Mouse (Mus musculus): ENCODE results near the gene Smim11.

Smim11 gene

DNA sequence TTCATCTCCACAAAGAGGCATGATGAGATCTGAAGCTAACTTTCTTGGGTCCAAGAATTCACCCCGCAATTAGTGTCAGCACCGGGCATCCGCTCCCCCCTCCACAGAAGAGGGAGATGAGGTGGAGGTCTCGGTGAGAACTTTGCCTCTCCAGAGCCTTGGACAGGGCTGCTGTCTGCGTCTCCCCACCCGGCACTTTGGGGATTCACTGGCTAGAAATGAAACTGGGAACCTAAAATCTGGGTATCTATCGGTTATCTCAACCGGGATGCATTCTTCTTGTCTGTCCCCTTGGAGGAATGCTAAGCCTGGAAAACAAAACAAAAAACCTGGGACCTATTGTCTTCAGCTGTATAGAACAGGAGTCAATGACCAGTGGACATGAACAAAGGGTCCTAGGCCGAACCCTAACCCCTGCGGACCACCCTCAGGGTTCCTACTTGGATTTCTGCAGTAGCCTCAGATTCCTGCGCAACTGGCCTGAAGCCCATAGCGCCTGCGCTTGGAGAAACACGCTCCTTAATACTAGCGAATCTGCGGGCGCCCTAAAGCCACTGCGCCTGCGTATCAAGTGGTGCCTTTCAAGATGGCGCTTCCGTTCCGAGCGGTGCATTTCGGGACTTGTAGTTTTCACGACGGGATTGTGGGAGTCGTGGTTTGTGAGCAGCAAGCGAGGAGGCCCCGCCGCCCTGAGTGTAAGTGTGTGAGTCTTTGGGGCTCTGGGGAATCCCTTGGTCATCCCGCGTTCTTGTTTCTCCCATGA is at the start of gene Smim11:
Smim11 (plus strand) TSS at position 638 of the 763 bp plus-strand sequence.
- peak; percentile 91 to 94 for DNase-seq (ENCODE audit: low spot score in 2 of 2)

DNA sequence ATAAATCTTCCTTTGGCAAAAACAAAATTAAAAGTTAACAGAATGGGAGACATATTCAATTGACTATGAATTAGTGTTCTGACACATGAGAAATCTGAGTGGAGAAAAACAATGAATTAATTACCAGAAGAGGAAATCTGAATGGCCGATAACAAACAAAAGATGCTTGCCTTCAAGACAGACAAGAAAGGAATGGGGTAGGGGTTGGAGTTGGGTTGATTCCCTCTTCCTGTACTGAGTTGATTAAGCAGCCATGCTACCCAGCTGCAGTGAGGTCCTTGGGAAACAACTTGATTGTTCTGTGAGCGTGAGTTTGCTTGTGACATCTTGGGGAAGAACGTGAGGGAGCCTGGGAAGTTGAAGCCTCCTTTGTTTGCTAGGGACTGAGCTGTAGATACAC is 46.8 kb upstream of the Smim11 start:
- no peak for DNase-seq (ENCODE audit: low spot score in 2 of 2)

DNA sequence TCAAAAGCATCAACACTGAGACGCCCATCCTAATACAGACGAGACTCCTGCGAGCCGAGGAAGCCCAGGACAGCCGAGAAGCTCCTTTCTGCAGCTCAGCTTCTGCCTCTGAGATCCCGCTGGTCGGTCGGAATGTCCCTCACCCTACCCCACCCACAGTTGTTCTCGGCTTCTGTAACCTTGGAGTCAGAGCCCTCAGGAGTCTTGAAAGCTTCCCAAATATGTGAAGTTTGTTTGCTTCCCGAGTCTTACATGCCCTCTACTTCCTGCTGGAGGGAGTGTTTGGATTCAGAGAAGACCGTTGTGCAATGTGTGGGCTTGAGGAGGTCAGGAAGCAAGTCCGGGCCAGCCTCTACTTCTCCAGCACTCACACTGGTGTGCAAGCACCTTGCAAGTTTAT is 33.2 kb upstream of the Smim11 start:
- DNase-seq (ENCODE audit: low spot score in 2 of 2) = no peak

DNA sequence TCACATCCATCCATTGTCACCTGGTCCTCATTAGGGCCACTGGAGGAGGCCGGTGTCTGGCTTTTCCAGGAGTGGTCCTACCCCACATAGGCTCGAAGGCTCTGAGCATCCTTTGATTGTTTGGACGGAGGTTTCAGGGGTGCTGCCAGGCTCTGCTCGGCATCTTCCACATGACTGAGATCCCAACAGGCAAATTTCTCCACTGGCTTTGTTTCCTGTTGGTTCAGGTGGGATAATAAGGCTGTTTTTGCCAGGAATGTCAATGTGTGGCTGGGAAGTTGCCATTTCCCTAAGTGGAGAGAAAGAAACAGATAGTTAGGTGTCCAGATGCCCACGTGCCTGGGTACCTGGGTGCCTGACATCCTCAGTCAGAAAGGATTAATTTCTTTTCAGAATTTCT is 26.6 kb upstream of the Smim11 start:
- no peak for DNase-seq (ENCODE audit: low spot score in 2 of 2)

DNA sequence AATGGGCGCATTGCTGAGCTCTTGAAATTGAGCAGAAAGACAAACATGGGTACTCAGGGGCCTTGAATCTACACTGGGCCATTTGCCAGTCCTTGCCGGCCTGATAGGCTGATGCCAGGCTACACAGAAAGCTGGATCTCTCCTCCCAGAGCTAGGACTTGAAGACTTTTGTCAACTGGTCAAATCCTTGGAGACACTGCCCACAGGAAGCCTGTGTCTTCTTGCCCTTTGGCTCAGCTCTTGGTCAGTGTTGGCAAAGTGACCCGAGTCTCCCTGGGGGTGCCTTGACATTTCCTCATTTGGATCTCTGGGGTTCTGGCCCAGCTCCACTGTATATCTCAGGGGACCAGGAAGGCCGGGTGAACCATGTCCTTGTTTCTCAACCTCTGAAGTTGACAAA is 25.6 kb upstream of the Smim11 start:
- DNase-seq (ENCODE audit: low spot score in 2 of 2) = no peak

DNA sequence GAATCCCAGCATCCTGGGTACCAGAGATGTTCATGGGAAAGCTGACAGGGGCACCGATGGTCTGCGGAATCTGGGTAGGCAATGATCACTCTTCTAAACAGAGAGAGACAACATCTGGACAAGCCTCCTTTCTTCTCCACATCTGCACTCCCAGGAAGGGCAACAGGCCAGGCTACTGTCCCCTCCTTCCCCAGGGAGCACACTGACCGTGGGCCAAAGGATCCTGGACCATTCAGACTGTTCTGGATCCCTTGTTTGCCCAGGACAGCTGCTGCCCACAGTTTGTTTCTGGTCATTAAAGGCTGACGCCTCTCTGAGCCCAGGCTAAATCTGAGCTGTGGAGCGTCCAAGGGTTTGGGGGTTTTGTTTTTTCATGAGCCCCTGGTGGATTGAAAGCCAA is 18.4 kb upstream of the Smim11 start:
- DNase-seq (ENCODE audit: low spot score in 2 of 2) = no peak

DNA sequence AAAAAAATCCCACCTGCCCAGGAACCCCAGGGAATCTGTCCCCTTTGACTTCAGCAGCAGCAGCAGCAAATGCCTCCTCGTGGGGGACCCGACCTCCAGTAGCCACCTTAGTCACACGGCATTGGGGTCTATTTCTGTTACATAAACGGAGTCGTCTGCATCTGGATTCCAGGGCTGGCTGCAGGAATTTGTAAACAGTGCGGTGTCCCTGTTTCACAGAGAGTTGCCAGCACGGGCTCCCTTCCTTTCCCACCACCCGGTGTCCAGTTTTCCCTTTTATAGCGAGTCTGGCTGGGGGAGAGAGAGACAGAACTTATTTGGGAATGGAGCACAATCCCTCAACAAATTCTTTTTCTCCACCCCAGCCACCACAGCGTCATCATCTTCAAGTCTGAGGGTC is 16.0 kb upstream of the Smim11 start:
- no peak for DNase-seq (ENCODE audit: low spot score in 2 of 2)

DNA sequence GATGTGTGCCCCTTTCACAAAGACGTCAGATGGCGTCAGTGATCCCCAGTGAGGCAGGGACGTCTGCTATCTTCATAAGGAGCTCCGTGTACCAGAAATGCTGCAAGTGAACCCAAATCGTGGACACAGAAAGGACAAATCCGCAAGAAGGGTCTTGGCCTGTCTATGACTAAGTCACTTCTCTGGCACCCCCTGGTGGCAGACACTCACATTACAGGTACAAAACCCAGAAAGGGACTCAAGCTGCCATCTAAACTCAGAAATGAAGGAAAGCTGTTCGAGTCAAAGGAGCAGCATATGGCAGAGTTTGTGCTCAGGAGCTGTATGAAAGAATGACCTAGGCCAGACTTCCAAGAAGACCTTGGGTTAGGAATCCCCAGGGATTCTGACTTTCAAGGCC is 14.5 kb upstream of the Smim11 start:
- DNase-seq (ENCODE audit: low spot score in 2 of 2) = peak; percentile 66 to 81

DNA sequence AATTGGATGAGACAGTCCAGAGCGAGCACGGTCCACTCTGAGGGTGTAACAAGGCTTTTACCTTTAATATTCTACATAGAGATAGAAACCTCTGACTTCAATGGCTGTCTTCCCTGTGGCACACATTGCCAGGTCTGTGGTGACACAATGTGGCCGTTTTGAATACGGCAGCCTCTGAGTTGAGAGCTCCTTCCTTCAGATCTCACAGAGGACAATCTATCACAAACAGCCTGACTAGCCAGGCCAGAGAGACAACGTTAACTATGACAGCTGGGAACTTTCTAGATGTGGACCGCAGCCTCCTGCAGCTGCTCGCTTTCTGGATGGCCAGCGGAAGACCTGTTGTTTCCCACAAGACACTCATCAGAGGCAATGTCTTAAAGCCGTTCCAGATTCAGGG is 12.3 kb upstream of the Smim11 start:
- DNase-seq (ENCODE audit: low spot score in 2 of 2) = peak in 1 of 2 experiments; percentile 32

DNA sequence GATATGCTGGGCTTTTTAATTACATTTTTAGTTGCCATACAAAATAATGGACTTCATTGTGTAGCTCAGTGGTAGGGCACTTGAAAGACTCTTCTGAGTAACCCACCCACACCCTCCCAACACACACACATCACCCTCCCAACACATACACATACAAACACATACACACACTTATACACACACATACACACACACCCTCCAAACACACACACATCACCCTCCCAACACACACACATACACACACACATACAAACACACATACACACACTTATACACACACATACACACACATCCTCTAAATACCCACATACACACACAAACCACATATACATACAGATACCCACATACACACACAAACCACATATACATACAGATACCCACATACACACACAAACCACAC is 11.0 kb upstream of the Smim11 start:
- DNase-seq (ENCODE audit: low spot score in 2 of 2) = no peak

DNA sequence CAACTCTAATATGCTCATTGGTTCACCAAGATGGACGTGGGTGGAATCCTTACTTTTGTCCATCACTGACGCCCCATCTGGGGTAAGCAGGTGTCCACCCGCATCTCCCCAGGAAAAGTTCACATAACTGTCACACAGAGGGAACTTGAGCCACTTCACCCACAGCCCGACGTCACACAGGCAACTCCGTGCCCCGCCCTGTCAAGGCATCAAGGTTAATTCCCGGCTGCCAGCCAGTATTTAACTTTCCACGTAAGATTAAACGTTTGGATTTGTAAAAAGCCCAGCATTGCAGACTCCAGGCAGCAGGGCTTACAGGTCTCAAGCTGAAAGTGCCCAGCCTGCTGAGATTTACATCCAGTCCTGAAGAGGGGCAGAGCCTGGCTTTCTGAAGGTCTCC is 9.0 kb upstream of the Smim11 start, which contains the start of gene Kcne2:
Kcne2 (plus strand) TSS at position 289 of the 400 bp plus-strand sequence.
- DNase-seq (ENCODE audit: low spot score in 2 of 2) = no peak

DNA sequence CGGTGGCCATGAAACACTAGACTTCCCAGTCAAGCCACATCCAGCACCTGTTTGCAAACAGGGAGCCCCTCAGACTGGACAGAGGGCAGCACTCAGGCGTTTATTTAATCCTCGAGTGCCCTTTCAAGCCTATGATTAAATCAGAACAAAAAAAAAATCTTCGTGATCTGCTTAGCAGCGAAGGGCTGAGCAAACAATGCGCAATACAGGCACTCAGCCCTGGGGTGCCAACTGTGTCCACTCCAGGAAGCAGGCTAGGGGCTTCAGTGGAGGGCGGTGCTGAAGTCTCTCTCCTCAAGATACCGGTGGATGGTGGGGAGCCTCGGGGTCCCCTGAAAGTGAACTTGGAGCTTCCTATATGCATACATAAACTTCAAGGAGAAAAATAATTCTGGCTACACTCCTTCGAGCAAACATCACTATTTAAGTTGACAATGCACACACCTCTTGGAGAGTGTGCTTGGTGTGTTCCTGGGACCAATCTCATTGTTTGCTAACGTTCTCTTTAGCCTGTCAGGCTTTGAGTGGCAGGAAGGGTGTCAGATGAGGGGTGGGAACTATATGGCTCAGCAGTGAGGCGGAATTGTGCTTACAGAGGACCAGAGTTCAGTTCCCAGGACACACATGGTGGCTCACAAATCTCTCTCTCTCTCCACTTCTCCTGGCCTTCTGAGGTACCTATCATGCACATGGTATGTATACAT is 6.7 kb upstream of the Smim11 start:
- DNase-seq (ENCODE audit: low spot score in 2 of 2) = no peak

DNA sequence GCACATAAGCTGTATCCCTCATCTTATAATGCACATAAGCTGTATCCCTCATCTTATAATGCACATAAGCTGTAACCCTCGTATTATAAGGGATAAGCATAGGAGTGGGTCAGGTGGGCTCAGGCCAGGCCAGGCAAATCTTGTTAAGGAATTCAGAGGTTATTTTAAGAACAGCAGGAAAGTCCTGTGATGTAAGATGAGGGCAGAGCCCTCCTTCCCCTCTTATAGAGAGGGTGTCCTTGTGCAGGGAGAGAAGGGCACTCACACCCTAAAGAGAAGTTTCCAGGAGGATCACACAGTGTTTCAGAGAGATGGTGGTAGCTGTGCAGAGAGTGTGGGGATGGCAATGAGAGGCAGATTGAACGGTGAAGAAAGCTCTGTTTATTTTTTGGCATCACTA is 5.8 kb upstream of the Smim11 start:
- DNase-seq (ENCODE audit: low spot score in 2 of 2) = no peak

DNA sequence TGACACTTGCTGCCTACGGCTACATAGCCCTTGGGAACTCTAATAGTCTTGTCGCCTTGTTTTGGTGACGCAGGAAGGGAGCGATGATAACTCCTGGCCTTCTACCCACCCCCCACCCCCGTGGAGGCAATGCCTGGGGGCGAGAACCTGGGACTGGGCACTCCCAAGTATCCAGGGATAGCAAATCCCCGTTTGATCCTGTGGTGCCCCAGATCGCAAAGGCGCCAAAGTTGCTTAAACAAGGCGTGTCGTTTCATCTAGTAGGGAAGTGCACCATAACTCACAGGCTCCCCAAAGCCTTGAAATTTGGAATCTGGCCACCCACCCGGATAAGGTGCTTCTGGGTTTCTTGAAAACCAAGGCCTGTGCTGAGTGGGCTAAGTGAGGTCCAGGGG is 323 bp downstream of the Smim11 start:
- peak in 1 of 2 experiments; percentile 33 for DNase-seq (ENCODE audit: low spot score in 2 of 2)

DNA sequence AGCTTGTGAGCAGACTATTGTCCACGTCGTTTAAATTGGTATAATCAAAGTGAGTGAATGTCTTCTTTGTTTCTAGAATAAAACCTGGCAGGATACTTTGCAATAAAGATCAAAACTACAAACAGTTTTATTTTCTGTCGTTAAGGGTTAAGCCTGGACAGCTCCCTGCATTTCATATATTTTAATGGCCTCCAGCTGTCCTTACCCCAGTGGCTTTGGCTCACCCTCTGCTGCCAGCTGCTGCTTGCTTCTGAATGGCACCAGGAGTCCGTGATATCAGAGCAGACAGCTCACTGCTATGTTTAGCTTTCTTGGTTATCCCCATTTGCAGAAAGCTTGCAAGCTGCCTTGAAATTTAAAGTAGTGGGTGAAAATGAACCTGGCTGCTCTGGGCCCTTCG is 903 bp downstream of the Smim11 start:
- no peak for DNase-seq (ENCODE audit: low spot score in 2 of 2)

DNA sequence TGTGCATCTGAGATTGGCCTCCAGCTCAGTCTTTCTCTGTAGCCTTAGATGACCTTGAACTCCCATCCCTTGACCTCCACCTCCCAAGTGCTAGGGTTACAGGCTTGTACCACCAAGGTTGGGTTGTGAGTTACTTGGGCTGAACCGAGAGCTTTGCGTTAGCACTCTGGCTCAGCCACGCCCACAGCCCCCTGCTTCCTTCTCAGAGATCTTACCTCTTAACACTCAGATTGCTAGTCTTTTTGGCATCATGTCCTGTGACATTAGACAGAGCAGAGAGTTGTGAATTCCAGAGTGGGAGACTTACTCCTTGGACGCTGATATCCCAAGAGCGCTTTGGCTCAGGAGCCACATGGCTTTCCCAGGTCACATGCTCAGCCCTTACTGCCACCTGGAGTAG is 1.4 kb downstream of the Smim11 start:
- DNase-seq (ENCODE audit: low spot score in 2 of 2) = no peak

DNA sequence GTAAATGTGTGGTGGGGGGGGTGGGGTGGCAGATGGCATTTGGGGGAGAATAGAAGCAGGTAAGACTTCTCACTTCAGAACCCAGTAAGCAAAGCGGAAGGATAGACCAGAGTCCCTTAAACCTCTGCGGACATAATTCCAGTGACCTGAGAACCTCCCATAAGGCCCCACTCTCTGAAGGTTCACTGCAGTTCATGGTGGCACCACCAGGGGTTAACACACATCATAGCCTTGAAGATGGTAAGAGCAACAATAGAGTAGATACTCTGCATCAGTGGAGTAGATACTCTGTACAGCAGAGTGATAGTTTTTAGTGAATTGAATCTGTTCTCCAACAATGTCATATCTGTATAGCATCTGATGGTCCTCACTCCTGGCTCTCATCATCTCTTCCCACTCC is 4.4 kb downstream of the Smim11 start:
- DNase-seq (ENCODE audit: low spot score in 2 of 2) = no peak

DNA sequence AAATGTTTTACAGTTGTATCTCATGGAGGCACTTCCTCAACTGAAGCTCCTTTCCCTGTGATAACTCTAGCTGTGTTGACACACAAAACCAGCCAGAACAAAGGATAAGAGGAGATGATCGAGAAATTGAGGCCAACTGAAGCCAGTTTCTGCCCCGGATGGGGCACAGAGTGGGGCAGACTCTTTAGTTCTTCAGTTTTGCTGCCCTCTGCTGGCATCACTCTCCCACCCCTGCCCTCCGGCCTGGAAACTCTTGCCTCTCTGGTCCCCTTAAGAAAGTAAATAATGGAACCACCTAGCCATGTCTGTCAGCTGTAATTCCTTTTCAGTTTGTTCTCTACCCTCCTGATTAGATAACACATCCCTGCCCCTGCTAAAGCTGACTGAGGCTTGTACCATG is 6.9 kb downstream of the Smim11 start:
- no peak for DNase-seq (ENCODE audit: low spot score in 2 of 2)

DNA sequence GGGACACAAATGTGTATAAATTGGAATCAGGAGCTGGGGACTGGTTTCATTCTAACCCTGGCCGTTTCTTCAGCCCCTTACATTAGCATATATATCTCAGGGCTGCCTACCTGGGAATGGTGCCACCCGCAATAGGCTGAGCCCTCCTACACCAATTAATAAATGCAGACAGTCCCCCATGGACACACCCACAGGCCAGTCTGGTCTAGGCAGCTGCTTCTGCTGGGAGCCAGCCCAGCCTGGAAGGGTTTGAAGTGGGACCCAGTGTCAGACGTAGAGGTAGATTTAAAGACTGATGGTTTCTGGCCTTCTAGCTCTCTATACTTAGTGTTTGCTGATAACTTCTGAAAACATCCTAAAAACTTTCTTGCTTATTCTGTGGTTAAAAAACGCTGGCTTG is 8.0 kb downstream of the Smim11 start:
- no peak for DNase-seq (ENCODE audit: low spot score in 2 of 2)

DNA sequence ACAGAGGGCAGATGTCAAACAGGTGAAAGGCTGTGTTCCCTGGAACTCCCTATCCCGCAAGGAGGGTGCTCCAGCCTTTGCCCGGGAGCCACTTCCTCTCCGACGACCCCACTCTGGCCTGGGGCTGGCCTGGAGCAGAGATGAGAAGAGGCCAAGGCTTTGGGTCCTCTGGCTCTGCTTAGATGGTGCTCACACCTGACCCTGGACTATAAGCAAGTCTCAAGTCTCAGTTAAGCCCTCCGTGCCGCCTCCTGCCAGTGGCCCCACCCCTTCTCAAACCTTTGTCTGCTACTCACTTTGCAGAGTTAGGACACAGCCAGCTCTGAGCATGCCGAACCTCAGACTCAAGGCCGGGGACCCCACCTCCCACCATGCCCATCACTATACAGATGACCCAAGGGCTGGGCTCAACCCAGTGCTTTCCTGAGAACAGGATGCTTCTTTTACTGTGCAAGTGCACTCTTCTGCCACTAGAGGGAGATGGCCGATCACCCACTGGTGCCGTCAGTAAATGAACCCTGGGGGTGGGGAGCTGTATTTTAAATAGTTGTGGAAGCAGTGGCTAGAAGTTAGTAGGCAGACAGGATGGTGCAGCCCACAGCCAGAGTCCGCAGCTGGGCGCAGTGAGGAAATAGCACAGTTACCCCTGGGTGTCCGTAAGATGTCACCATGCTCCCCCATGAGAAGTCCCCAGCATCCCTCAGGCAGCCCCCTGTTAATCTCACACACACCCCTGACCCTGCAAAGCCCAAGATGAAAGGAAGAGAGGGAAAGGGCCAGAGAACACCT is 13.1 kb downstream of the Smim11 start:
- DNase-seq (ENCODE audit: low spot score in 2 of 2) = peak; percentile 33 to 46

DNA sequence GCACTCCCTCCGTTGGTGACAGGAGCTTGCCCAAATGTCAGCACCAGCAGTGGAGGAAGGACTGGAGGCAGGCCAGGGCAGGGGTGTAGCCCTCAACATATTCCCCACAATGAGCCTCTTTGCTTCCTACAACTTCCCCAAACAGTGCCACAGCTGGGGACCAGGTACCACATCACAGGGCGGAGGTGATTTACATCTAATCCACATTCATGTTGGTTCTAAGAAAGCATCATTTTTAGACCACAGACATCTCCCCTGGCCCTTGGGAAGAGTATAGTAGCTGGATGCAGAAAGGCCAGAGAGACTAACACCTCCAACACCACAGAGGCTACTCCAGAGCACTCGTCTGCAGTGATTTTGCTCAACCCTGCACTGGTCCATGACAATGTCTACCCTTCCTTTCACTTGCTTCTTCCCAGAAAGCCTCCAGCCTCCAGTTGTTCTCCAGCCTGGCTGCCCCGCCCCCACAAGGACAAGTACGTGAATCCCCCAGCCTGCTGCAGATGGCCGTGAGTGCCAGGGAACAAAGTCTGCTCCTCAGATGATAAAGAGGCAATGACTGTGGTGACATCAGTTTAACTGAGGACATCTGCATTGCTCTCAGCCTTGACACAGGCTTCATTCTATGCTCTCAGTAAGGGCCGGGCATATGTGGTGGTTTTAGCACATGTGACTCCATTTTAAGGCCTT is 15.1 kb downstream of the Smim11 start:
- DNase-seq (ENCODE audit: low spot score in 2 of 2) = no peak

Data from frontal cortex, postnatal 10 days (tissue).